Comparison of ENCODE assay signal across 9 mouse cellular contexts in the genomic region with DNA sequence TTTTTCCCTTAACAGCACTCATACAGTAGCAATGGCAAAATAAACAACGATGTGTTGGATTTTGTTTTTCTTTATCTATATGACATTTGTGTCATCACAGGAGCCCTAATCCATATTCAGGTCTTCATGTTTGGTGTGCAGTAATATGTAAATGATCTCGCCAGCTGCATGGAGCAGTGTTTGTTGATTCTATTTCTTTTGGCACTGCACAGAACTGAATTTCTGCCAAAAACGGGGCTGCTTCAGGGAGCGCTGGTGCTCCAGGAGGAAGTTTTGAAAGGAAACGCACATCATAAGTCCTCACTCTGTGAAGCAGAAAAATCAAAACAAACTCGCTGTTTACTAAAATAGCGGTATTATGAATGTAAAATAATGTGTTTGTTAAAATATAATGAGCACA.
A peak's percentile ranks its signal among the peaks of the same experiment; 100 is the strongest.
DNase-seq lines count a peak whose midpoint lies in the region; ATAC-seq lines count a peak whose summit lies in the region.
"Had no signal": no experiment of that assay in that cellular context is flagged by ENCODE, and none has a peak within 500 bp of the region (broad histone marks: within the 10 kb centered on the region; RNA-seq: fewer than 3 reads in every experiment).

No protein-coding gene starts in this region.

- H3K27me3 ChIP-seq in heart, embryonic 12.5 days (replicated peaks), result no peaks in the 10 kb centered on the region
- H3K27me3 ChIP-seq in forebrain, embryonic 13.5 days, result no peaks in the 10 kb centered on the region
- no peaks in the 10 kb centered on the region for H3K27me3 ChIP-seq in hindbrain, embryonic 15.5 days
- H3K27me3 ChIP-seq: liver, embryonic 13.5 days had no signal

- H3K27ac ChIP-seq in heart, embryonic 12.5 days (ENCODE audit: poor library complexity, severe bottlenecking), result no peak overlapping the region; the same call in 1 of the 2 replicates
- H3K27ac ChIP-seq in forebrain, embryonic 13.5 days, result peak overlapping the region; percentile 75
- peak overlapping the region; percentile 77 for H3K27ac ChIP-seq in hindbrain, embryonic 15.5 days (replicated peaks)
- H3K27ac ChIP-seq: liver, embryonic 13.5 days had no signal

- no peak overlapping the region for H3K9ac ChIP-seq in heart, embryonic 12.5 days
- H3K9ac ChIP-seq in forebrain, embryonic 13.5 days, result no peak overlapping the region
- no peak overlapping the region for H3K9ac ChIP-seq in hindbrain, embryonic 15.5 days
- H3K9ac ChIP-seq: liver, embryonic 13.5 days had no signal

- DNase-seq in heart, adult 8-10 months (ENCODE audit: low spot score), result peak; percentile 76
- peak; percentile 19 to 35 for DNase-seq in left cerebral cortex, adult 8-10 months (ENCODE audit: low spot score in 2 of 2)
- peak; percentile 32 for DNase-seq in right cerebral cortex, postnatal 4 days
- DNase-seq in spleen, postnatal 4 days (ENCODE audit: low spot score in 2 of 2), result no peak
- DNase-seq in urinary bladder, postnatal 10 days (ENCODE audit: low spot score), result no peak
- DNase-seq: liver, embryonic 13.5 days had no signal

- H3K4me3 ChIP-seq in heart, embryonic 12.5 days, result no peak overlapping the region
- H3K4me3 ChIP-seq in forebrain, embryonic 13.5 days, result 0 out of 2 replicates have a peak overlapping the region, but pooled peaks have one; percentile 8
- H3K4me3 ChIP-seq in hindbrain, embryonic 15.5 days, result no peak overlapping the region
- H3K4me3 ChIP-seq: liver, embryonic 13.5 days had no signal

- 65% methylated on average over 7 of the region's 7 CpGs for WGBS in heart, embryonic 12.5 days
- 14% methylated on average over 7 of the region's 7 CpGs for WGBS in forebrain, embryonic 13.5 days
- WGBS in hindbrain, embryonic 15.5 days, result 41% methylated on average over 7 of the region's 7 CpGs

- no peaks in the 10 kb centered on the region for H3K4me1 ChIP-seq in heart, embryonic 12.5 days (replicated peaks)
- peaks cover 36% of the 10 kb centered on the region for H3K4me1 ChIP-seq in forebrain, embryonic 13.5 days
- peaks cover 29% of the 10 kb centered on the region for H3K4me1 ChIP-seq in hindbrain, embryonic 15.5 days (replicated peaks)
- H3K4me1 ChIP-seq: liver, embryonic 13.5 days had no signal

- no peaks in the 10 kb centered on the region for H3K9me3 ChIP-seq in heart, embryonic 12.5 days (replicated peaks)
- peaks cover 7% of the 10 kb centered on the region; the same call in 1 of the 2 replicates for H3K9me3 ChIP-seq in forebrain, embryonic 13.5 days (replicated peaks)
- no peaks in the 10 kb centered on the region for H3K9me3 ChIP-seq in hindbrain, embryonic 15.5 days
- H3K9me3 ChIP-seq: liver, embryonic 13.5 days had no signal

- 0 out of 2 replicates have a peak, but pooled peaks cover 3% of the 10 kb centered on the region for H3K36me3 ChIP-seq in heart, embryonic 12.5 days
- H3K36me3 ChIP-seq in forebrain, embryonic 13.5 days (ENCODE audit: poor library complexity, severe bottlenecking), result no peaks in the 10 kb centered on the region
- H3K36me3 ChIP-seq in hindbrain, embryonic 15.5 days, result no peaks in the 10 kb centered on the region
- H3K36me3 ChIP-seq: liver, embryonic 13.5 days had no signal

- no peak for ATAC-seq in heart, embryonic 12.5 days (ENCODE audit: insufficient number of reproducible peaks, low FRiP score)
- peak; percentile 88 for ATAC-seq in forebrain, embryonic 13.5 days
- ATAC-seq in hindbrain, embryonic 15.5 days (ENCODE audit: low FRiP score, low read depth), result peak; percentile 71

- H3K4me2 ChIP-seq in heart, embryonic 12.5 days, result no peak overlapping the region
- H3K4me2 ChIP-seq in forebrain, embryonic 13.5 days, result peak overlapping the region; percentile 46
- H3K4me2 ChIP-seq in hindbrain, embryonic 15.5 days, result peak overlapping the region; percentile 36
- H3K4me2 ChIP-seq: liver, embryonic 13.5 days had no signal

Comparison
In these comparisons a context has a peak if more than half of its experiments do, and no peak if none do; other contexts are left out.
1. DNase-seq: peak in heart, adult 8-10 months (single experiment), left cerebral cortex, adult 8-10 months (2 of 2) and right cerebral cortex, postnatal 4 days (single experiment); none in spleen, postnatal 4 days (0 of 2) and urinary bladder, postnatal 10 days (single experiment).